Mouse (Mus musculus) liver, embryonic 11.5 days (tissue): ENCODE data around the gene Pyroxd2. TPM values are rescaled to one million over a fixed set of nuclear protein-coding genes. Genes with fewer than 3 reads are reported as not detected.
A peak's percentile ranks its signal among the peaks of the same experiment; 100 is the strongest.

Experiments
- ATAC-seq: fragments of 200-750 bp; cut with Nextera tagmentation; replicated peaks from 2 replicates; pipeline ENCODE4 v1.8.0; 2017; ENCODE audit warnings: moderate number of reproducible peaks, mild to moderate bottlenecking, moderate TSS enrichment, moderate library complexity; ENCODE audit not compliant: low FRiP score
- DNase-seq: peaks from one replicate; pipeline ENCODE4 v3.0.0-alpha.2; 2017; ENCODE audit warnings: low spot score
- H3K27ac ChIP-seq: fragments of 300-500 bp; sonication (generic); 2 replicates; pipeline ENCODE4 v1.5.1; 2014; ENCODE audit warnings: mild to moderate bottlenecking, low read depth, low read length, control low read depth
- H3K27me3 ChIP-seq: fragments of 300-500 bp; sonication (generic); replicated peaks from 2 replicates; pipeline ENCODE4 v1.6.1; 2014; ENCODE audit warnings: low read length, mixed read lengths; ENCODE audit not compliant: control insufficient read depth, insufficient read depth
- H3K36me3 ChIP-seq: fragments of 300-500 bp; sonication (generic); 2 replicates; pipeline ENCODE4 v1.6.1; 2014; ENCODE audit warnings: mild to moderate bottlenecking, low read length, moderate library complexity, mixed read lengths; ENCODE audit not compliant: control insufficient read depth, insufficient read depth
- H3K4me1 ChIP-seq: fragments of 300-500 bp; sonication (generic); replicated peaks from 2 replicates; pipeline ENCODE4 v1.6.1; 2014; ENCODE audit warnings: low read length, mixed read lengths; ENCODE audit not compliant: control insufficient read depth, insufficient read depth
- H3K4me2 ChIP-seq: fragments of 300-500 bp; sonication (generic); 2 replicates; pipeline ENCODE4 v1.6.1; 2014; ENCODE audit warnings: mild to moderate bottlenecking, control low read depth, moderate library complexity
- H3K4me3 ChIP-seq: fragments of 300-500 bp; sonication (generic); 2 replicates; pipeline ENCODE4 v1.5.1; 2014; ENCODE audit warnings: low read depth, low read length, control low read depth
- H3K9ac ChIP-seq: fragments of 300-500 bp; sonication (generic); 2 replicates; pipeline ENCODE4 v1.6.1; 2014; ENCODE audit warnings: low read depth, low read length, control low read depth
- H3K9me3 ChIP-seq: fragments of 300-500 bp; sonication (generic); 2 replicates; pipeline ENCODE4 v1.6.1; 2016; ENCODE audit warnings: low read length, inconsistent platforms, mixed read lengths; ENCODE audit not compliant: control insufficient read depth
- WGBS: fragments of 180-500 bp; shearing (Covaris S2); extraction: QIAGEN DNeasy Blood & Tissue Kit; methylation state at CpG from one replicate; pipeline ENCODE4 v1.1.7; 2014; 5-methylcytosine and 5-hydroxymethylcytosine counted together
- polyA plus RNA-seq: library from polyadenylated mRNA; unstranded; fragments of >200 nt; fragmentation: Nextera tagmentation; extraction: Ambion mirVana; gene quantifications from 2 replicates; pipeline ENCODE4 v1.2.1, GENCODE M21; 2014

The Pyroxd2 gene
- polyA plus RNA-seq, 1 experiment from 2014 or later, result 1.1 TPM

GRCm38 (mm10) chr19:42725056-42725972, 27.3 kb downstream of the Pyroxd2 start:
- ATAC-seq, result no peak
- no peaks in the 10 kb centered on the region for H3K9me3 ChIP-seq

GRCm38 (mm10) chr19:42723302-42723701, 29.3 kb downstream of the Pyroxd2 start:
- DNase-seq (no peak), ATAC-seq (no peak)
- no peaks in the 10 kb centered on the region for H3K9me3 ChIP-seq
- H3K4me1 ChIP-seq, result 0 out of 2 replicates have a peak, but pooled peaks cover 7% of the 10 kb centered on the region
- no peak overlapping the region for H3K4me3 ChIP-seq
- no peak overlapping the region for H3K9ac ChIP-seq
- no peak overlapping the region for H3K4me2 ChIP-seq
- H3K27me3 ChIP-seq, result no peaks in the 10 kb centered on the region; the same call in 1 of the 2 replicates
- no peaks in the 10 kb centered on the region for H3K36me3 ChIP-seq
- no peak overlapping the region for H3K27ac ChIP-seq
- WGBS, result 75% methylated on average over 6 of the region's 6 CpGs

More at GRCm38 (mm10) chr19:42725056-42725972, 27.3 kb downstream of the Pyroxd2 start:
- H3K27ac ChIP-seq, result no peak overlapping the region
- H3K4me2 ChIP-seq, result no peak overlapping the region
- no peak overlapping the region for H3K4me3 ChIP-seq
- no peak overlapping the region for H3K9ac ChIP-seq
- DNase-seq, result no peak
- H3K36me3 ChIP-seq, result no peaks in the 10 kb centered on the region
- WGBS, result 51% methylated on average over 16 of the region's 16 CpGs
- H3K27me3 ChIP-seq, result no peaks in the 10 kb centered on the region
- H3K4me1 ChIP-seq, result 0 out of 2 replicates have a peak, but pooled peaks cover 7% of the 10 kb centered on the region

GRCm38 (mm10) chr19:42722500-42722899, 30.1 kb downstream of the Pyroxd2 start:
- Histone ChIP-seq H3K27me3 (no peaks in the 10 kb centered on the region; the same call in 1 of the 2 replicates), H3K27ac (no peak overlapping the region), H3K4me2 (no peak overlapping the region), H3K9ac (no peak overlapping the region), H3K36me3 (no peaks in the 10 kb centered on the region), H3K4me3 (no peak overlapping the region), H3K9me3 (no peaks in the 10 kb centered on the region), H3K4me1 (0 out of 2 replicates have a peak, but pooled peaks cover 7% of the 10 kb centered on the region)
- 0 out of 2 replicates have a peak, but pooled peaks have one; percentile 12 for ATAC-seq
- no peak for DNase-seq
- 35% methylated on average over 2 of the region's 2 CpGs for WGBS

- Histone ChIP-seq H3K27ac (no peak overlapping the region), H3K9me3 (no peaks in the 10 kb centered on the region), H3K4me3 (no peak overlapping the region), H3K36me3 (no peaks in the 10 kb centered on the region), H3K4me1 (0 out of 2 replicates have a peak, but pooled peaks cover 3% of the 10 kb centered on the region), H3K4me2 (no peak overlapping the region), H3K27me3 (peaks cover 3% of the 10 kb centered on the region; the same call in 1 of the 2 replicates), H3K9ac (no peak overlapping the region)
- ATAC-seq (no peak), DNase-seq (no peak)
- WGBS, result 83% methylated on average over 3 of the region's 3 CpGs
Observed at GRCm38 (mm10) chr19:42718101-42718500, 34.5 kb downstream of the Pyroxd2 start.

GRCm38 (mm10) chr19:42717668-42718067, 34.9 kb downstream of the Pyroxd2 start:
- Histone ChIP-seq H3K9ac (no peak overlapping the region), H3K4me3 (no peak overlapping the region), H3K9me3 (no peaks in the 10 kb centered on the region), H3K27ac (no peak overlapping the region), H3K4me2 (no peak overlapping the region), H3K4me1 (0 out of 2 replicates have a peak, but pooled peaks cover 3% of the 10 kb centered on the region), H3K36me3 (no peaks in the 10 kb centered on the region), H3K27me3 (peaks cover 3% of the 10 kb centered on the region; the same call in 1 of the 2 replicates)
- WGBS, result 72% methylated on average over 5 of the region's 5 CpGs
- DNase-seq (no peak), ATAC-seq (no peak)

GRCm38 (mm10) chr19:42716507-42716906, 36.1 kb downstream of the Pyroxd2 start:
- no peaks in the 10 kb centered on the region for H3K4me1 ChIP-seq
- DNase-seq (no peak), ATAC-seq (no peak)
- no peak overlapping the region for H3K4me2 ChIP-seq
- no peaks in the 10 kb centered on the region for H3K9me3 ChIP-seq
- H3K36me3 ChIP-seq, result no peaks in the 10 kb centered on the region
- H3K4me3 ChIP-seq, result no peak overlapping the region
- WGBS, result 68% methylated on average over 7 of the region's 7 CpGs
- no peak overlapping the region for H3K9ac ChIP-seq
- peaks cover 3% of the 10 kb centered on the region; the same call in 1 of the 2 replicates for H3K27me3 ChIP-seq
- H3K27ac ChIP-seq, result no peak overlapping the region

- no peak for DNase-seq
- Histone ChIP-seq H3K27ac (no peak overlapping the region), H3K36me3 (no peaks in the 10 kb centered on the region), H3K9ac (no peak overlapping the region), H3K27me3 (0 out of 2 replicates have a peak, but pooled peaks cover 3% of the 10 kb centered on the region), H3K4me2 (no peak overlapping the region), H3K9me3 (no peaks in the 10 kb centered on the region), H3K4me3 (no peak overlapping the region), H3K4me1 (no peaks in the 10 kb centered on the region)
- 74% methylated on average over 9 of the region's 9 CpGs for WGBS
- no peak for ATAC-seq
Observed at GRCm38 (mm10) chr19:42713770-42714169, 38.8 kb downstream of the Pyroxd2 start.

- Histone ChIP-seq H3K9me3 (no peaks in the 10 kb centered on the region), H3K27me3 (no peaks in the 10 kb centered on the region), H3K4me1 (no peaks in the 10 kb centered on the region), H3K9ac (no peak overlapping the region), H3K36me3 (no peaks in the 10 kb centered on the region), H3K4me2 (no peak overlapping the region), H3K4me3 (no peak overlapping the region), H3K27ac (no peak overlapping the region)
- WGBS, result 80% methylated on average over 8 of the region's 10 CpGs
- ATAC-seq (no peak), DNase-seq (no peak)
Observed at GRCm38 (mm10) chr19:42699426-42699825, 53.1 kb downstream of the Pyroxd2 start.
